Mouse (Mus musculus) bone marrow macrophage, adult 2 months (primary cell): Measurements from ENCODE around the gene Col4a2.

ENCODE experiments used
- CTCF ChIP-seq: IDR thresholded peaks from 2 replicates; pipeline ENCODE4 v1.5.1; 2012; ENCODE audit warnings: low read depth, mild to moderate bottlenecking, low read length, moderate library complexity
- POLR2A ChIP-seq: IDR thresholded peaks from 2 replicates; pipeline ENCODE4 v1.6.1; 2012; ENCODE audit warnings: mild to moderate bottlenecking, low read depth, low read length, borderline replicate concordance

DNA sequence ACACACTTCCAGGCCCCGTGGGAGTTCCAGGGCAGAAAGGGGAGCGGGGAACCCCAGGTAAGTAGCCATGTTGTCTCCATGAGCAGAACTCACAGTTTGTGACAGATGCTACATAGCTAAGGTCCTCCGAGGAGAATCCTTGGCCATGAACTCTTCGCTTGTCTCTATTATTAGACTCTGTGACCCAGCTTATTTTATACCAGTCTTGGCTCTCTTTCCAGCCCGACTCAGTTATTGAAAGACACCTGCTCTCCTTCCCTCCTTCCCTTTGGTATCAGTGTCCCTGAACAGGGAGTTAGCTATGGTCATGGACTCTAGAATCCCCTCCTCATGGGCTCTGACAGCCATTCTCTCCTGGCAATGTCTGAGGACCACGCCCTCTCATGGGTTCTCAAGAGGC, 128.7 kb downstream of the Col4a2 start:
- no peak for TF ChIP-seq POLR2A
- no peak for TF ChIP-seq CTCF
